Mouse (Mus musculus): ENCODE data around the gene Ihh.
A peak's percentile ranks its signal among the peaks of the same experiment; 100 is the strongest.

GRCm38 (mm10) chr1:75000496-75000895, 49.0 kb upstream of the Ihh start:
- peak; percentile 91 for TF ChIP-seq CTCF (IDR thresholded peaks at IDR 0.05; ENCODE audit: low read depth)
- no peak for TF ChIP-seq EP300 (IDR thresholded peaks at IDR 0.05; ENCODE audit: low read depth)

Measured in liver, embryonic 14.5 days (tissue).